Mouse (Mus musculus) ES-Bruce4 (cell line): ENCODE data around the gene Nyap2. TPM values are rescaled to one million over a fixed set of nuclear protein-coding genes. Genes with fewer than 3 reads are reported as not detected.

ENCODE experiments used
- H3K27ac ChIP-seq: 2 replicates; pipeline ENCODE4 v1.5.1; 2012; ENCODE audit warnings: low read length, inconsistent platforms; ENCODE audit not compliant: insufficient read depth
- H3K27me3 ChIP-seq: 2 replicates; pipeline ENCODE4 v1.6.1; 2012; ENCODE audit warnings: mild to moderate bottlenecking, low read length, inconsistent platforms; ENCODE audit not compliant: control insufficient read depth, poor library complexity, insufficient read depth, severe bottlenecking
- H3K36me3 ChIP-seq: 2 replicates; pipeline ENCODE4 v1.6.1; 2012; ENCODE audit warnings: inconsistent platforms, mild to moderate bottlenecking, low read length, moderate library complexity; ENCODE audit not compliant: control insufficient read depth, poor library complexity, insufficient read depth, severe bottlenecking
- H3K4me1 ChIP-seq: one replicate; pipeline ENCODE4 v1.8.1; 2011; ENCODE audit warnings: low read length; ENCODE audit not compliant: control insufficient read depth, insufficient read depth
- H3K4me3 ChIP-seq: 2 replicates; pipeline ENCODE4 v1.5.1; 2011; ENCODE audit warnings: low read depth, mild to moderate bottlenecking, low read length
- H3K9ac ChIP-seq: 2 replicates; pipeline ENCODE4 v1.6.1; 2012; ENCODE audit warnings: low read depth, mild to moderate bottlenecking, inconsistent platforms; ENCODE audit not compliant: poor library complexity, severe bottlenecking
- H3K9me3 ChIP-seq: replicated peaks from 2 replicates; pipeline ENCODE4 v1.6.1; 2012; ENCODE audit warnings: mild to moderate bottlenecking, low read length, inconsistent platforms; ENCODE audit not compliant: control insufficient read depth, poor library complexity, insufficient read depth, severe bottlenecking
- CTCF ChIP-seq: IDR thresholded peaks from one replicate; pipeline ENCODE4 v1.8.1; 2011; ENCODE audit warnings: low read depth, low read length
- EP300 ChIP-seq: IDR thresholded peaks from 2 replicates; pipeline ENCODE4 v1.6.1; 2011; ENCODE audit warnings: low read depth, low read length; ENCODE audit not compliant: insufficient read depth
- POLR2A ChIP-seq: IDR thresholded peaks from one replicate; pipeline ENCODE4 v1.8.1; 2011; ENCODE audit warnings: low read length; ENCODE audit not compliant: insufficient read depth
- polyA plus RNA-seq: library from polyadenylated mRNA; stranded (reverse); fragments of >200 nt; gene quantifications from 2 replicates; pipeline ENCODE4 v1.2.4, GENCODE M21; 2011; ENCODE audit warnings: low read depth; ENCODE audit not compliant: missing spikeins, insufficient read depth, insufficient read length

Gene Nyap2
- polyA plus RNA-seq, result not detected in 2 replicates

GRCm38 (mm10) chr1:81076831-81077664 is at the start of gene Nyap2:
Gene Nyap2 (plus strand): TSS chr1:81076950.
- no peak for TF ChIP-seq CTCF
- TF ChIP-seq POLR2A, result no peak
- TF ChIP-seq EP300, result no peak
- Histone ChIP-seq H3K27me3 (peaks cover 2% of the 10 kb centered on the region; the same call in 1 of the 2 replicates), H3K9ac (no peak within 1 kb of the TSS), H3K36me3 (no peaks in the 10 kb centered on the region), H3K27ac (no peak within 1 kb of the TSS), H3K4me1 (no peaks in the 10 kb centered on the region), H3K9me3 (no peaks in the 10 kb centered on the region), H3K4me3 (no peak within 1 kb of the TSS)

- Histone ChIP-seq H3K4me1 (no peaks in the 10 kb centered on the region), H3K9me3 (no peaks in the 10 kb centered on the region), H3K4me3 (no peak overlapping the region)
These were observed 33.6 kb upstream of the Nyap2 start for GRCm38 (mm10) chr1:81042907-81043868.

DNA sequence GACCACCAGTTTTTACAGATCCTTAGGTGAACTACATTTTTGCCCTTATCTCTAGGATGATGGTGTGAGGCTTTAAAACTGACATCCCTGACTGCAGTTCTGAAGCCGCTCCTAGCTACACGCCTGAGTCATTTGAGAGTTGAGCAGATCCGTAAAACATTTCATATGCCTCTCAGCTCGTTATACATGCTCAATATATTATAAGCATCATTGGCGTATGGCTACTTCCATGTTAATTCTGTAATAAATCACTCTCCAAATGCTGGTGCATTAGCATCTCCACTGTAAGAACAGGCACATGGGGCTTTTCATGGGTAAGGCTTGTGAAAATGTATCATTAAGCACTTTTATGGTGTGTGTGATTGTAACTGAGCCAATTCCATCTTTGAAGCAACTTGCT is 18.4 kb upstream of the Nyap2 start:
- Histone ChIP-seq H3K4me1 (no peaks in the 10 kb centered on the region), H3K4me3 (no peak overlapping the region), H3K9ac (no peak overlapping the region), H3K27ac (no peak overlapping the region), H3K9me3 (no peaks in the 10 kb centered on the region), H3K27me3 (no peaks in the 10 kb centered on the region), H3K36me3 (no peaks in the 10 kb centered on the region)
- no peak for TF ChIP-seq POLR2A
- TF ChIP-seq EP300, result no peak
- TF ChIP-seq CTCF, result no peak

More at GRCm38 (mm10) chr1:81042907-81043868, 33.6 kb upstream of the Nyap2 start:
- Histone ChIP-seq H3K27me3 (no peaks in the 10 kb centered on the region), H3K9ac (no peak overlapping the region), H3K36me3 (no peaks in the 10 kb centered on the region), H3K27ac (no peak overlapping the region)
- TF ChIP-seq CTCF, result no peak
- TF ChIP-seq EP300, result no peak
- no peak for TF ChIP-seq POLR2A

- Histone ChIP-seq H3K27me3 (no peaks in the 10 kb centered on the region), H3K27ac (no peak overlapping the region), H3K9ac (no peak overlapping the region), H3K4me1 (no peaks in the 10 kb centered on the region), H3K4me3 (no peak overlapping the region), H3K9me3 (no peaks in the 10 kb centered on the region), H3K36me3 (no peaks in the 10 kb centered on the region)
- TF ChIP-seq EP300, result no peak
- no peak for TF ChIP-seq POLR2A
- no peak for TF ChIP-seq CTCF
These were observed 17.9 kb upstream of the Nyap2 start for GRCm38 (mm10) chr1:81058835-81059234.

GRCm38 (mm10) chr1:81062811-81063210 is 13.9 kb upstream of the Nyap2 start:
- Histone ChIP-seq H3K36me3 (no peaks in the 10 kb centered on the region), H3K4me1 (no peaks in the 10 kb centered on the region), H3K27me3 (no peaks in the 10 kb centered on the region), H3K9ac (no peak overlapping the region), H3K9me3 (no peaks in the 10 kb centered on the region), H3K4me3 (no peak overlapping the region), H3K27ac (no peak overlapping the region)
- TF ChIP-seq EP300 (no peak), POLR2A (no peak), CTCF (no peak)

GRCm38 (mm10) chr1:81076259-81076658 is 491 bp upstream of the Nyap2 start:
- Histone ChIP-seq H3K27ac (no peak overlapping the region), H3K36me3 (no peaks in the 10 kb centered on the region), H3K9ac (no peak overlapping the region), H3K9me3 (no peaks in the 10 kb centered on the region), H3K4me3 (no peak overlapping the region), H3K27me3 (peaks cover 2% of the 10 kb centered on the region; the same call in 1 of the 2 replicates), H3K4me1 (no peaks in the 10 kb centered on the region)
- TF ChIP-seq CTCF (no peak), EP300 (no peak), POLR2A (no peak)
